Mouse (Mus musculus) hindbrain, embryonic 15.5 days (tissue): ENCODE measurements around the gene Zbtb20. TPM values are rescaled to one million over a fixed set of nuclear protein-coding genes. Genes with fewer than 3 reads are reported as not detected.
A peak's percentile ranks its signal among the peaks of the same experiment; 100 is the strongest.

Source experiments
- ATAC-seq: fragments of 200-750 bp; cut with Nextera tagmentation; 2 replicates; pipeline ENCODE4 v1.8.0; 2017; ENCODE audit warnings: low read depth, moderate number of reproducible peaks, moderate TSS enrichment; ENCODE audit not compliant: low FRiP score
- H3K27ac ChIP-seq: fragments of 300-500 bp; sonication (generic); replicated peaks from 2 replicates; pipeline ENCODE4 v1.5.1; 2015; ENCODE audit warnings: mild to moderate bottlenecking, inconsistent platforms
- H3K27me3 ChIP-seq: fragments of 300-500 bp; sonication (generic); 2 replicates; pipeline ENCODE4 v1.6.1; 2015; ENCODE audit warnings: control low read depth, inconsistent platforms
- H3K36me3 ChIP-seq: fragments of 300-500 bp; sonication (generic); 2 replicates; pipeline ENCODE4 v1.6.1; 2015; ENCODE audit warnings: control low read depth, inconsistent platforms
- H3K4me1 ChIP-seq: fragments of 300-500 bp; sonication (generic); replicated peaks from 2 replicates; pipeline ENCODE4 v1.6.1; 2015; ENCODE audit warnings: control low read depth, inconsistent platforms
- H3K4me2 ChIP-seq: fragments of 300-500 bp; sonication (generic); 2 replicates; pipeline ENCODE4 v1.6.1; 2015; ENCODE audit warnings: moderate library complexity, mild to moderate bottlenecking, inconsistent platforms
- H3K4me3 ChIP-seq: fragments of 300-500 bp; sonication (generic); 2 replicates; pipeline ENCODE4 v1.5.1; 2015; ENCODE audit warnings: mild to moderate bottlenecking, inconsistent platforms
- H3K9ac ChIP-seq: fragments of 300-500 bp; sonication (generic); 2 replicates; pipeline ENCODE4 v1.6.1; 2015; ENCODE audit warnings: inconsistent platforms
- H3K9me3 ChIP-seq: fragments of 300-500 bp; sonication (generic); 2 replicates; pipeline ENCODE4 v1.6.1; 2016; ENCODE audit warnings: control low read depth, inconsistent platforms
- WGBS: fragments of 180-500 bp; shearing (Covaris S2); methylation state at CpG from one replicate; pipeline ENCODE4 v1.1.7; 2015; 5-methylcytosine and 5-hydroxymethylcytosine counted together
- polyA plus RNA-seq: library from polyadenylated mRNA; unstranded; fragments of >200 nt; fragmentation: Nextera tagmentation; extraction: Ambion mirVana; gene quantifications from 2 replicates; pipeline ENCODE4 v1.2.1, GENCODE M21; 2015

Zbtb20 gene
- polyA plus RNA-seq = 60.9 and 69.7 TPM in 2 replicates

DNA sequence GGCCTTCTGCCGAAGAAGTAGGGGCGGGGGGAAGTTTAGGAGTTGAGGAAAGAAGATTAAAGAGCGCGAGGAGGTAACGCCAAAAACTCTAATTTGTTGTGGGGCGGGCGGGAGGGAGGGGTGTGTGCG lies at the start of gene Zbtb20:
Gene Zbtb20, plus strand, starts transcription at position 30 of the 129 bp plus-strand sequence.
- no peak for ATAC-seq
- H3K4me1 ChIP-seq = peaks cover 11% of the 10 kb centered on the region; the same call in 1 of the 2 replicates
- 0% methylated on average over 8 of the region's 8 CpGs for WGBS
- peak within 1 kb of the TSS; percentile 86 for H3K4me3 ChIP-seq
- H3K27ac ChIP-seq = peak within 1 kb of the TSS; percentile 98
- H3K27me3 ChIP-seq = no peaks in the 10 kb centered on the region
- peak within 1 kb of the TSS; percentile 65 for H3K9ac ChIP-seq
- no peaks in the 10 kb centered on the region for H3K9me3 ChIP-seq
- peak within 1 kb of the TSS; percentile 72 for H3K4me2 ChIP-seq
- no peaks in the 10 kb centered on the region for H3K36me3 ChIP-seq

- ATAC-seq = no peak
- WGBS = 73% methylated on average over 5 of the region's 5 CpGs
Measured at GRCm38 (mm10) chr16:42835940-42836339, 39.7 kb upstream of the Zbtb20 start.

GRCm38 (mm10) chr16:42836404-42837120 lies 39.1 kb upstream of the Zbtb20 start:
- Histone ChIP-seq H3K27me3 (no peaks in the 10 kb centered on the region), H3K9ac (no peak overlapping the region), H3K4me2 (no peak overlapping the region), H3K4me1 (no peaks in the 10 kb centered on the region), H3K27ac (no peak overlapping the region), H3K4me3 (no peak overlapping the region), H3K9me3 (no peaks in the 10 kb centered on the region), H3K36me3 (no peaks in the 10 kb centered on the region)
- WGBS = 81% methylated on average over 2 of the region's 2 CpGs
- no peak for ATAC-seq

More at GRCm38 (mm10) chr16:42835940-42836339, 39.7 kb upstream of the Zbtb20 start:
- no peak overlapping the region for H3K9ac ChIP-seq
- H3K4me2 ChIP-seq = no peak overlapping the region
- H3K9me3 ChIP-seq = no peaks in the 10 kb centered on the region
- H3K4me1 ChIP-seq = no peaks in the 10 kb centered on the region
- no peak overlapping the region for H3K4me3 ChIP-seq
- H3K27ac ChIP-seq = no peak overlapping the region
- no peaks in the 10 kb centered on the region for H3K36me3 ChIP-seq
- H3K27me3 ChIP-seq = no peaks in the 10 kb centered on the region

GRCm38 (mm10) chr16:42838226-42838625 lies 37.5 kb upstream of the Zbtb20 start:
- Histone ChIP-seq H3K27me3 (no peaks in the 10 kb centered on the region), H3K36me3 (no peaks in the 10 kb centered on the region), H3K27ac (no peak overlapping the region), H3K4me1 (no peaks in the 10 kb centered on the region), H3K9ac (no peak overlapping the region), H3K4me3 (no peak overlapping the region), H3K9me3 (no peaks in the 10 kb centered on the region), H3K4me2 (no peak overlapping the region)
- ATAC-seq = no peak
- 91% methylated on average over 4 of the region's 4 CpGs for WGBS

- H3K9me3 ChIP-seq = no peaks in the 10 kb centered on the region
- H3K4me3 ChIP-seq = no peak overlapping the region
- H3K9ac ChIP-seq = no peak overlapping the region
- no peak for ATAC-seq
- no peaks in the 10 kb centered on the region for H3K4me1 ChIP-seq
- no peak overlapping the region for H3K27ac ChIP-seq
- WGBS = 76% methylated on average over 3 of the region's 3 CpGs
- H3K4me2 ChIP-seq = no peak overlapping the region
- no peaks in the 10 kb centered on the region for H3K36me3 ChIP-seq
- H3K27me3 ChIP-seq = no peaks in the 10 kb centered on the region
Measured at GRCm38 (mm10) chr16:42857564-42858183, 18.0 kb upstream of the Zbtb20 start.

GRCm38 (mm10) chr16:42859251-42859650 lies 16.4 kb upstream of the Zbtb20 start:
- Histone ChIP-seq H3K27ac (no peak overlapping the region), H3K36me3 (no peaks in the 10 kb centered on the region), H3K9me3 (no peaks in the 10 kb centered on the region), H3K27me3 (no peaks in the 10 kb centered on the region), H3K4me3 (no peak overlapping the region), H3K4me2 (no peak overlapping the region), H3K4me1 (no peaks in the 10 kb centered on the region), H3K9ac (no peak overlapping the region)
- WGBS = 94% methylated on average over 4 of the region's 4 CpGs
- no peak for ATAC-seq

GRCm38 (mm10) chr16:42863231-42863630 lies 12.4 kb upstream of the Zbtb20 start:
- Histone ChIP-seq H3K27ac (no peak overlapping the region), H3K27me3 (no peaks in the 10 kb centered on the region), H3K36me3 (no peaks in the 10 kb centered on the region), H3K9me3 (no peaks in the 10 kb centered on the region), H3K4me1 (no peaks in the 10 kb centered on the region), H3K9ac (no peak overlapping the region), H3K4me2 (no peak overlapping the region), H3K4me3 (no peak overlapping the region)
- 93% methylated on average over 2 of the region's 2 CpGs for WGBS
- no peak for ATAC-seq

GRCm38 (mm10) chr16:42866061-42866460 lies 9.6 kb upstream of the Zbtb20 start:
- 86% methylated on average over 1 of the region's 1 CpGs for WGBS
- Histone ChIP-seq H3K4me1 (no peaks in the 10 kb centered on the region), H3K9ac (no peak overlapping the region), H3K4me2 (no peak overlapping the region), H3K27me3 (no peaks in the 10 kb centered on the region), H3K36me3 (no peaks in the 10 kb centered on the region), H3K27ac (no peak overlapping the region), H3K9me3 (no peaks in the 10 kb centered on the region), H3K4me3 (no peak overlapping the region)
- ATAC-seq = no peak

GRCm38 (mm10) chr16:42872101-42872500 lies 3.6 kb upstream of the Zbtb20 start:
- H3K9ac ChIP-seq = no peak overlapping the region
- no peaks in the 10 kb centered on the region for H3K9me3 ChIP-seq
- no peak overlapping the region for H3K4me2 ChIP-seq
- H3K4me1 ChIP-seq = peaks cover 11% of the 10 kb centered on the region; the same call in 1 of the 2 replicates
- WGBS = 89% methylated on average over 5 of the region's 5 CpGs
- ATAC-seq = no peak
- H3K27ac ChIP-seq = no peak overlapping the region
- no peak overlapping the region for H3K4me3 ChIP-seq
- H3K36me3 ChIP-seq = no peaks in the 10 kb centered on the region
- H3K27me3 ChIP-seq = no peaks in the 10 kb centered on the region

GRCm38 (mm10) chr16:42873942-42874341 lies 1.7 kb upstream of the Zbtb20 start:
- Histone ChIP-seq H3K9me3 (no peaks in the 10 kb centered on the region), H3K4me3 (no peak overlapping the region), H3K4me1 (peaks cover 11% of the 10 kb centered on the region; the same call in 1 of the 2 replicates), H3K27ac (peak overlapping the region; percentile 70), H3K27me3 (no peaks in the 10 kb centered on the region), H3K36me3 (no peaks in the 10 kb centered on the region), H3K9ac (no peak overlapping the region), H3K4me2 (no peak overlapping the region; the same call in 1 of the 2 replicates)
- no peak for ATAC-seq
- WGBS = 61% methylated on average over 3 of the region's 3 CpGs

GRCm38 (mm10) chr16:42874456-42874855 lies 1.2 kb upstream of the Zbtb20 start:
- H3K4me3 ChIP-seq = peak overlapping the region; percentile 86
- H3K4me1 ChIP-seq = peaks cover 11% of the 10 kb centered on the region; the same call in 1 of the 2 replicates
- no peaks in the 10 kb centered on the region for H3K36me3 ChIP-seq
- H3K27me3 ChIP-seq = no peaks in the 10 kb centered on the region
- peak overlapping the region; percentile 98 for H3K27ac ChIP-seq
- peak overlapping the region; percentile 64 for H3K9ac ChIP-seq
- H3K9me3 ChIP-seq = no peaks in the 10 kb centered on the region
- 0% methylated on average over 5 of the region's 5 CpGs for WGBS
- H3K4me2 ChIP-seq = peak overlapping the region; percentile 54
- ATAC-seq = no peak

GRCm38 (mm10) chr16:42874910-42875851 lies 500 bp upstream of the Zbtb20 start:
- H3K9me3 ChIP-seq = no peaks in the 10 kb centered on the region
- no peaks in the 10 kb centered on the region for H3K27me3 ChIP-seq
- ATAC-seq = peak; percentile 98
- peak overlapping the region; percentile 98 for H3K27ac ChIP-seq
- H3K9ac ChIP-seq = peak overlapping the region; percentile 64
- WGBS = under 1% methylated on average over 53 of the region's 54 CpGs
- no peaks in the 10 kb centered on the region for H3K36me3 ChIP-seq
- peaks cover 11% of the 10 kb centered on the region; the same call in 1 of the 2 replicates for H3K4me1 ChIP-seq
- peak overlapping the region; percentile 86 for H3K4me3 ChIP-seq
- H3K4me2 ChIP-seq = peak overlapping the region; percentile 54
